Mouse (Mus musculus) forebrain, postnatal 0 days (tissue): ENCODE data around the gene Gm49340. TPM values are rescaled to one million over a fixed set of nuclear protein-coding genes. Genes with fewer than 3 reads are reported as not detected.

Source experiments
- ATAC-seq: fragments of 200-750 bp; cut with Nextera tagmentation; 2 replicates; pipeline ENCODE4 v1.8.0; 2017; ENCODE audit warnings: mild to moderate bottlenecking, moderate library complexity
- DNase-seq: peaks from one replicate; pipeline ENCODE4 v3.0.0-alpha.2; 2015
- H3K27ac ChIP-seq: fragments of 300-500 bp; sonication (generic); 2 replicates; pipeline ENCODE4 v1.5.1; 2014; ENCODE audit warnings: low read depth, mild to moderate bottlenecking, antibody characterized with exemption, low read length, moderate library complexity, mixed read lengths
- H3K27me3 ChIP-seq: fragments of 300-500 bp; sonication (generic); 2 replicates; pipeline ENCODE4 v1.6.1; 2014; ENCODE audit warnings: mild to moderate bottlenecking, low read length, mixed read lengths; ENCODE audit not compliant: insufficient read depth
- H3K36me3 ChIP-seq: fragments of 300-500 bp; sonication (generic); 2 replicates; pipeline ENCODE4 v1.6.1; 2014; ENCODE audit warnings: mild to moderate bottlenecking, moderate library complexity; ENCODE audit not compliant: insufficient read depth
- H3K4me1 ChIP-seq: fragments of 300-500 bp; sonication (generic); 2 replicates; pipeline ENCODE4 v1.6.1; 2014; ENCODE audit warnings: antibody characterized with exemption; ENCODE audit not compliant: insufficient read depth
- H3K4me2 ChIP-seq: fragments of 300-500 bp; sonication (generic); 2 replicates; pipeline ENCODE4 v1.6.1; 2014; ENCODE audit warnings: low read depth, mild to moderate bottlenecking, moderate library complexity
- H3K4me3 ChIP-seq: fragments of 300-500 bp; sonication (generic); 2 replicates; pipeline ENCODE4 v1.5.1; 2014; ENCODE audit warnings: low read depth, low read length, mixed read lengths
- H3K9ac ChIP-seq: fragments of 300-500 bp; sonication (generic); 2 replicates; pipeline ENCODE4 v1.6.1; 2014; ENCODE audit warnings: mild to moderate bottlenecking
- H3K9me3 ChIP-seq: fragments of 300-500 bp; sonication (generic); 2 replicates; pipeline ENCODE4 v1.6.1; 2016; ENCODE audit warnings: low read length
- CTCF ChIP-seq: sonication (generic); IDR thresholded peaks from 2 replicates; pipeline ENCODE4 v1.5.1; 2016; ENCODE audit warnings: antibody characterized with exemption, control low read depth, low read depth
- WGBS: fragments of 180-500 bp; shearing (Covaris S2); extraction: QIAGEN DNeasy Blood & Tissue Kit; methylation state at CpG from one replicate; pipeline ENCODE4 v1.1.7; 2014; 5-methylcytosine and 5-hydroxymethylcytosine counted together
- polyA plus RNA-seq: library from polyadenylated mRNA; unstranded; fragments of >200 nt; fragmentation: Nextera tagmentation; extraction: Ambion mirVana; gene quantifications from 2 replicates; pipeline ENCODE4 v1.2.1, GENCODE M21; 2015
- total RNA-seq: library from RNA; depleted of rRNA; stranded (reverse); fragments of >200 nt; gene quantifications from 2 replicates; pipeline ENCODE4 v1.2.3, GENCODE M21; 2014; rRNA removed

Gene Gm49340
- total and polyA plus RNA-seq, 2 experiments from 2014 or later, result not detected

- 51% methylated on average over 2 of the region's 2 CpGs for WGBS
- Histone ChIP-seq H3K27me3 (no peaks in the 10 kb centered on the region), H3K4me2 (no peak overlapping the region), H3K4me3 (no peak overlapping the region), H3K9me3 (no peaks in the 10 kb centered on the region), H3K36me3 (no peaks in the 10 kb centered on the region), H3K27ac (no peak overlapping the region), H3K4me1 (no peaks in the 10 kb centered on the region), H3K9ac (no peak overlapping the region)
- no peak for TF ChIP-seq CTCF
- DNase-seq (no peak), ATAC-seq (no peak)
Measured at GRCm38 (mm10) chr11:73333357-73333756, 3.8 kb downstream of the Gm49340 start.

GRCm38 (mm10) chr11:73336919-73337318 is 7.4 kb downstream of the Gm49340 start:
- no peaks in the 10 kb centered on the region for H3K27me3 ChIP-seq
- H3K36me3 ChIP-seq, result no peaks in the 10 kb centered on the region
- ATAC-seq (no peak), DNase-seq (no peak)
- no peak overlapping the region for H3K4me3 ChIP-seq
- 72% methylated on average over 4 of the region's 4 CpGs for WGBS
- H3K4me1 ChIP-seq, result no peaks in the 10 kb centered on the region
- H3K4me2 ChIP-seq, result no peak overlapping the region
- no peak overlapping the region for H3K9ac ChIP-seq
- no peak overlapping the region for H3K27ac ChIP-seq
- H3K9me3 ChIP-seq, result no peaks in the 10 kb centered on the region
- TF ChIP-seq CTCF, result no peak

GRCm38 (mm10) chr11:73350483-73350882 is 20.9 kb downstream of the Gm49340 start, which contains the start of gene Olfr20:
Olfr20 (plus strand) TSS chr11:73350783.
- no peak for ATAC-seq

GRCm38 (mm10) chr11:73370946-73371345 is 41.4 kb downstream of the Gm49340 start, which contains the start of gene Olfr376:
Olfr376 (plus strand) TSS chr11:73371246.
- no peak within 1 kb of the TSS for H3K4me2 ChIP-seq
- 94% methylated on average over 2 of the region's 2 CpGs for WGBS
- no peak for ATAC-seq

More at GRCm38 (mm10) chr11:73350483-73350882, 20.9 kb downstream of the Gm49340 start, which contains the start of gene Olfr20:
- Histone ChIP-seq H3K27me3 (no peaks in the 10 kb centered on the region), H3K4me2 (no peak within 1 kb of the TSS), H3K9me3 (no peaks in the 10 kb centered on the region), H3K27ac (no peak within 1 kb of the TSS), H3K4me3 (no peak within 1 kb of the TSS), H3K4me1 (no peaks in the 10 kb centered on the region), H3K36me3 (no peaks in the 10 kb centered on the region), H3K9ac (no peak within 1 kb of the TSS)
- no peak for DNase-seq
- WGBS, result 47% methylated on average over 3 of the region's 3 CpGs
- TF ChIP-seq CTCF, result no peak

GRCm38 (mm10) chr11:73395374-73395773 is 65.8 kb downstream of the Gm49340 start:
- H3K27ac ChIP-seq, result no peak overlapping the region
- no peak for TF ChIP-seq CTCF
- ATAC-seq (no peak), DNase-seq (no peak)
- no peaks in the 10 kb centered on the region for H3K27me3 ChIP-seq
- H3K9me3 ChIP-seq, result no peaks in the 10 kb centered on the region
- H3K36me3 ChIP-seq, result no peaks in the 10 kb centered on the region
- H3K9ac ChIP-seq, result no peak overlapping the region
- H3K4me2 ChIP-seq, result no peak overlapping the region
- 75% methylated on average over 4 of the region's 4 CpGs for WGBS
- no peaks in the 10 kb centered on the region for H3K4me1 ChIP-seq
- no peak overlapping the region for H3K4me3 ChIP-seq

More at GRCm38 (mm10) chr11:73370946-73371345, 41.4 kb downstream of the Gm49340 start, which contains the start of gene Olfr376:
- no peaks in the 10 kb centered on the region for H3K4me1 ChIP-seq
- no peaks in the 10 kb centered on the region for H3K36me3 ChIP-seq
- DNase-seq, result no peak
- H3K9ac ChIP-seq, result no peak within 1 kb of the TSS
- no peaks in the 10 kb centered on the region for H3K9me3 ChIP-seq
- H3K27me3 ChIP-seq, result no peaks in the 10 kb centered on the region
- H3K4me3 ChIP-seq, result no peak within 1 kb of the TSS
- no peak within 1 kb of the TSS for H3K27ac ChIP-seq
- TF ChIP-seq CTCF, result no peak

GRCm38 (mm10) chr11:73399514-73399913 is 70.0 kb downstream of the Gm49340 start, which contains the start of gene Olfr1:
Olfr1 (minus strand) TSS chr11:73399614.
- H3K9ac ChIP-seq, result no peak within 1 kb of the TSS
- H3K27ac ChIP-seq, result no peak within 1 kb of the TSS
- no peak within 1 kb of the TSS for H3K4me3 ChIP-seq
- H3K4me1 ChIP-seq, result no peaks in the 10 kb centered on the region
- no peaks in the 10 kb centered on the region for H3K9me3 ChIP-seq
- H3K4me2 ChIP-seq, result no peak within 1 kb of the TSS
- no peaks in the 10 kb centered on the region for H3K27me3 ChIP-seq
- no peak for TF ChIP-seq CTCF
- DNase-seq, result no peak
- H3K36me3 ChIP-seq, result no peaks in the 10 kb centered on the region
- ATAC-seq, result no peak

Other genes with a start within 250 kb of the Gm49340 start
- 0.08 and 0.24 TPM in 2 replicates for gene Itgae, start 239.2 kb upstream of the Gm49340 start, total RNA-seq
- gene Itgae, start 239.2 kb upstream of the Gm49340 start, polyA plus RNA-seq, result 0.20 and 0.21 TPM in 2 replicates
- 0.85 and 2.0 TPM in 2 replicates for gene Haspin, start 191.4 kb upstream of the Gm49340 start, total RNA-seq
- gene Haspin, start 191.4 kb upstream of the Gm49340 start, polyA plus RNA-seq, result 2.3 and 2.4 TPM in 2 replicates
- gene P2rx5, start 169.3 kb upstream of the Gm49340 start, total RNA-seq, result 0.46 and 0.57 TPM in 2 replicates
- 0.69 TPM in 2 replicates for gene P2rx5, start 169.3 kb upstream of the Gm49340 start, polyA plus RNA-seq
- gene Emc6, start 152.7 kb upstream of the Gm49340 start, total RNA-seq, result 127 and 153 TPM in 2 replicates
- gene Emc6, start 152.7 kb upstream of the Gm49340 start, polyA plus RNA-seq, result 182 and 219 TPM in 2 replicates
- gene Tax1bp3, start 152.7 kb upstream of the Gm49340 start, total RNA-seq, result 52.2 and 59.5 TPM in 2 replicates
- gene Tax1bp3, start 152.7 kb upstream of the Gm49340 start, polyA plus RNA-seq, result 122 and 137 TPM in 2 replicates
- gene Ctns, start 130.7 kb upstream of the Gm49340 start, total RNA-seq, result 15.3 and 17.0 TPM in 2 replicates
- 9.6 and 12.7 TPM in 2 replicates for gene Ctns, start 130.7 kb upstream of the Gm49340 start, polyA plus RNA-seq
- gene Shpk, start 130.3 kb upstream of the Gm49340 start, total RNA-seq, result 0.85 and 1.8 TPM in 2 replicates
- gene Shpk, start 130.3 kb upstream of the Gm49340 start, polyA plus RNA-seq, result 1.5 and 2.2 TPM in 2 replicates
- gene Trpv1, start 95.4 kb upstream of the Gm49340 start, total RNA-seq, result 0.38 TPM in 2 replicates
- 0.22 and 0.38 TPM in 2 replicates for gene Trpv1, start 95.4 kb upstream of the Gm49340 start, polyA plus RNA-seq
- gene Trpv3, start 62.4 kb upstream of the Gm49340 start, total RNA-seq, result 0.29 and 0.31 TPM in 2 replicates
- 0.05 and 0.13 TPM in 2 replicates for gene Trpv3, start 62.4 kb upstream of the Gm49340 start, polyA plus RNA-seq
- gene Aspa, start 145 bp upstream of the Gm49340 start, total RNA-seq, result 3.5 and 4.3 TPM in 2 replicates
- 4.0 and 4.1 TPM in 2 replicates for gene Aspa, start 145 bp upstream of the Gm49340 start, polyA plus RNA-seq
- 0.15 TPM in 1 of 2 replicates, not detected in the other for gene Spata22, start within 50 bp of the Gm49340 start, total RNA-seq
- 0.12 TPM in 1 of 2 replicates, not detected in the other for gene Spata22, start within 50 bp of the Gm49340 start, polyA plus RNA-seq
- not detected in 2 replicates for gene Olfr20, start 21.0 kb downstream of the Gm49340 start, total RNA-seq
- not detected in 2 replicates for gene Olfr20, start 21.0 kb downstream of the Gm49340 start, polyA plus RNA-seq
- gene Olfr376, start 41.5 kb downstream of the Gm49340 start, total RNA-seq, result not detected in 2 replicates
- not detected in 2 replicates for gene Olfr376, start 41.5 kb downstream of the Gm49340 start, polyA plus RNA-seq
- not detected in 2 replicates for gene Olfr1, start 69.9 kb downstream of the Gm49340 start, total RNA-seq
- gene Olfr1, start 69.9 kb downstream of the Gm49340 start, polyA plus RNA-seq, result not detected in 2 replicates
- not detected in 2 replicates for gene Olfr378, start 98.7 kb downstream of the Gm49340 start, total RNA-seq
- gene Olfr378, start 98.7 kb downstream of the Gm49340 start, polyA plus RNA-seq, result not detected in 2 replicates
- gene Olfr380, start 127.8 kb downstream of the Gm49340 start, total RNA-seq, result not detected in 2 replicates
- gene Olfr380, start 127.8 kb downstream of the Gm49340 start, polyA plus RNA-seq, result not detected in 2 replicates
- not detected in 2 replicates for gene Olfr381, start 161.9 kb downstream of the Gm49340 start, total RNA-seq
- gene Olfr381, start 161.9 kb downstream of the Gm49340 start, polyA plus RNA-seq, result not detected in 2 replicates
- gene Olfr382, start 187.5 kb downstream of the Gm49340 start, total RNA-seq, result not detected in 2 replicates
- not detected in 2 replicates for gene Olfr382, start 187.5 kb downstream of the Gm49340 start, polyA plus RNA-seq